Mouse (Mus musculus) cerebellum, adult 2 months (tissue): ENCODE results near the gene Eif4e1b.

Source experiments
- CTCF ChIP-seq: fragments of 200-500 bp; IDR thresholded peaks from 2 replicates; pipeline ENCODE4 v1.5.1; 2011; ENCODE audit warnings: low read depth, mild to moderate bottlenecking, control low read depth, low read length, moderate library complexity, borderline replicate concordance; ENCODE audit not compliant: insufficient read depth
- POLR2A ChIP-seq: fragments of 200-500 bp; IDR thresholded peaks from 2 replicates; pipeline ENCODE4 v1.6.1; 2011; ENCODE audit warnings: low read length, control low read depth, borderline replicate concordance; ENCODE audit not compliant: insufficient read depth

- TF ChIP-seq POLR2A (no peak), CTCF (no peak)
Observed at GRCm38 (mm10) chr13:54765281-54766191, 18.3 kb upstream of the Eif4e1b start.
